In genomic region chr5:120626399-120626798, GRCm38 (mm10) we compare ENCODE assay signal across 9 mouse cellular contexts. TPM values are rescaled to one million over a fixed set of nuclear protein-coding genes. Genes with fewer than 3 reads are reported as not detected.
DNase-seq lines count a peak whose midpoint lies in the region; ATAC-seq and TF ChIP-seq lines count a peak whose summit lies in the region.
"Had no signal": no experiment of that assay in that cellular context is flagged by ENCODE, and none has a peak within 500 bp of the region (broad histone marks: within the 10 kb centered on the region; RNA-seq: fewer than 3 reads in every experiment).

No protein-coding gene starts in this region.

- peaks cover 17% of the 10 kb centered on the region for H3K27me3 ChIP-seq in lung, embryonic 15.5 days
- peaks cover 29% of the 10 kb centered on the region for H3K27me3 ChIP-seq in limb, embryonic 10.5 days (ENCODE audit: low read depth, poor library complexity, severe bottlenecking)
- H3K27me3 ChIP-seq in splenic B cell, adult 2 months (ENCODE audit: control insufficient read depth, insufficient read depth, low read length, poor library complexity, severe bottlenecking) = no peaks in the 10 kb centered on the region

- no peak for TF ChIP-seq CTCF in brain, embryonic 14.5 days (IDR thresholded peaks at IDR 0.05; ENCODE audit: borderline replicate concordance, extremely low read depth, insufficient read depth, insufficient read length)

- ATAC-seq in lung, embryonic 15.5 days (ENCODE audit: borderline replicate concordance, extremely low read depth, low FRiP score, low TSS enrichment) = 0 out of 2 replicates have a peak, but pooled peaks have one; percentile 24

- no peaks in the 10 kb centered on the region for H3K9me3 ChIP-seq in lung, embryonic 15.5 days
- no peaks in the 10 kb centered on the region for H3K9me3 ChIP-seq in limb, embryonic 10.5 days (replicated peaks)

- no peak overlapping the region for H3K4me3 ChIP-seq in lung, embryonic 15.5 days
- H3K4me3 ChIP-seq in limb, embryonic 10.5 days = no peak overlapping the region
- H3K4me3 ChIP-seq: erythroblast, embryonic 14.5 days had no signal

- TF ChIP-seq POLR2A in brain, embryonic 14.5 days (IDR thresholded peaks at IDR 0.05; ENCODE audit: borderline replicate concordance, extremely low read depth, insufficient read depth, insufficient read length, poor library complexity, severe bottlenecking) = no peak

- no peaks in the 10 kb centered on the region for H3K4me1 ChIP-seq in lung, embryonic 15.5 days
- H3K4me1 ChIP-seq in limb, embryonic 10.5 days = peaks cover 18% of the 10 kb centered on the region

- no peak overlapping the region for H3K4me2 ChIP-seq in lung, embryonic 15.5 days

- WGBS in lung, embryonic 15.5 days = 36% methylated on average over 19 of the region's 19 CpGs
- 21% methylated on average over 19 of the region's 19 CpGs for WGBS in limb, embryonic 10.5 days

- peaks cover 57% of the 10 kb centered on the region for H3K36me3 ChIP-seq in lung, embryonic 15.5 days
- peaks cover 75% of the 10 kb centered on the region for H3K36me3 ChIP-seq in limb, embryonic 10.5 days
- peaks cover 21% of the 10 kb centered on the region for H3K36me3 ChIP-seq in splenic B cell, adult 2 months (ENCODE audit: control insufficient read depth, insufficient read depth, low read length, poor library complexity, severe bottlenecking)

- H3K27ac ChIP-seq in lung, embryonic 15.5 days = no peak overlapping the region
- H3K27ac ChIP-seq in limb, embryonic 10.5 days = no peak overlapping the region

- no peak overlapping the region for H3K9ac ChIP-seq in lung, embryonic 15.5 days

- no peak for DNase-seq in lung, postnatal 25 days (ENCODE audit: low spot score)
- peak; percentile 47 for DNase-seq in brain, embryonic 14.5 days (ENCODE audit: low read depth)
- DNase-seq in limb, embryonic 10.5 days (ENCODE audit: low spot score) = peak; percentile 71
- DNase-seq in splenic B cell, adult 2 months (ENCODE audit: low read depth, low spot score) = peak; percentile 51
- DNase-seq in urinary bladder, adult 18-20 months (ENCODE audit: low spot score in 2 of 2) = no peak
- DNase-seq in T-cell, adult 2 months (ENCODE audit: low spot score) = no peak
- no peak for DNase-seq in ovary, postnatal 10 days (ENCODE audit: low spot score)

RNA-seq across cellular contexts. Expression of gene Cfap73, which starts 7.6 kb away (rescaled TPM):
- 0.44 and 0.59 TPM in 2 replicates for polyA plus RNA-seq in lung, embryonic 15.5 days (2015; fragmentation: Nextera tagmentation; extraction: Ambion mirVana)
- 0.18 and 0.30 TPM in 2 replicates for polyA plus RNA-seq in brain, embryonic 14.5 days (2012; rRNA removed)
- polyA plus RNA-seq in limb, embryonic 10.5 days (2016; fragmentation: Nextera tagmentation; extraction: Ambion mirVana) = not detected in 2 replicates
- polyA plus RNA-seq: erythroblast, embryonic 14.5 days had no signal

RNA-seq across cellular contexts. Expression of gene Ddx54, which starts 13.9 kb away (rescaled TPM):
- polyA plus RNA-seq in lung, embryonic 15.5 days (2015; fragmentation: Nextera tagmentation; extraction: Ambion mirVana) = 37.8 and 41.1 TPM in 2 replicates
- polyA plus RNA-seq in brain, embryonic 14.5 days (2012; rRNA removed) = 42.7 and 49.7 TPM in 2 replicates
- polyA plus RNA-seq in limb, embryonic 10.5 days (2016; fragmentation: Nextera tagmentation; extraction: Ambion mirVana) = 58.1 and 62.6 TPM in 2 replicates

RNA-seq across cellular contexts. Expression of gene Rita1, which starts 14.0 kb away (rescaled TPM):
- polyA plus RNA-seq in lung, embryonic 15.5 days (2015; fragmentation: Nextera tagmentation; extraction: Ambion mirVana) = 11.1 and 11.6 TPM in 2 replicates
- polyA plus RNA-seq in brain, embryonic 14.5 days (2012; rRNA removed) = 32.8 and 38.1 TPM in 2 replicates
- polyA plus RNA-seq in limb, embryonic 10.5 days (2016; fragmentation: Nextera tagmentation; extraction: Ambion mirVana) = 17.5 and 19.5 TPM in 2 replicates

RNA-seq across cellular contexts. Expression of gene Rasal1, which starts 22.2 kb away (rescaled TPM):
- 0.05 and 0.27 TPM in 2 replicates for polyA plus RNA-seq in lung, embryonic 15.5 days (2015; fragmentation: Nextera tagmentation; extraction: Ambion mirVana)
- 1.00 and 2.8 TPM in 2 replicates for polyA plus RNA-seq in brain, embryonic 14.5 days (2012; rRNA removed)
- 0.13 and 0.36 TPM in 2 replicates for polyA plus RNA-seq in limb, embryonic 10.5 days (2016; fragmentation: Nextera tagmentation; extraction: Ambion mirVana)

RNA-seq across cellular contexts. Expression of gene Iqcd, which starts 37.6 kb away (rescaled TPM):
- 0.34 and 0.64 TPM in 2 replicates for polyA plus RNA-seq in lung, embryonic 15.5 days (2015; fragmentation: Nextera tagmentation; extraction: Ambion mirVana)
- polyA plus RNA-seq in brain, embryonic 14.5 days (2012; rRNA removed) = 2.3 and 3.5 TPM in 2 replicates
- polyA plus RNA-seq in limb, embryonic 10.5 days (2016; fragmentation: Nextera tagmentation; extraction: Ambion mirVana) = 0.30 and 0.41 TPM in 2 replicates

Comparison
In these comparisons a context has a peak if more than half of its experiments do, and no peak if none do; other contexts are left out.
1. DNase-seq: peak in brain, embryonic 14.5 days (single experiment), limb, embryonic 10.5 days (single experiment) and splenic B cell, adult 2 months (single experiment); none in lung, postnatal 25 days (single experiment), urinary bladder, adult 18-20 months (0 of 2), T-cell, adult 2 months (single experiment) and ovary, postnatal 10 days (single experiment).